Mouse (Mus musculus): Measurements from ENCODE around the gene Txnrd2.

The Txnrd2 gene

DNA sequence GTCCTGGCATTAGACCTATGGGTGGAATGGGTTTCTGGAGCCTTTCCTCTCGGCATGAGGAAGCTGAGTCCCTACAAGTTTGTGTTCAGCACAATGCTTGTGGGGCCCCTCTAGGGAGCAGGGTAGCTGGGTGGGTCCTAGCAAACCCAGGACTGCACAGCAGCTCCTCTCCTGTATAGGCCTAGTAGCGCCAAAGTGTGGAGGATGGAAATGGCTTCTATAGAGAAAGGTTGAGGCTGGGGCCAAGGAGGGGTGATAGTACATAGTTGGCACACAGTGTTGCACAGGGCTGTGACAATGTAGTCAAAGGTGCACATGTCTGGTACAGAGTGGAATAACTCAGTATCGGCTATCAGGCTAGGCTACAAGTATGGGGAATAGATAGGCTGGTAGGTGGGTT is 32.1 kb upstream of the Txnrd2 start:
- no peak for DNase-seq

DNA sequence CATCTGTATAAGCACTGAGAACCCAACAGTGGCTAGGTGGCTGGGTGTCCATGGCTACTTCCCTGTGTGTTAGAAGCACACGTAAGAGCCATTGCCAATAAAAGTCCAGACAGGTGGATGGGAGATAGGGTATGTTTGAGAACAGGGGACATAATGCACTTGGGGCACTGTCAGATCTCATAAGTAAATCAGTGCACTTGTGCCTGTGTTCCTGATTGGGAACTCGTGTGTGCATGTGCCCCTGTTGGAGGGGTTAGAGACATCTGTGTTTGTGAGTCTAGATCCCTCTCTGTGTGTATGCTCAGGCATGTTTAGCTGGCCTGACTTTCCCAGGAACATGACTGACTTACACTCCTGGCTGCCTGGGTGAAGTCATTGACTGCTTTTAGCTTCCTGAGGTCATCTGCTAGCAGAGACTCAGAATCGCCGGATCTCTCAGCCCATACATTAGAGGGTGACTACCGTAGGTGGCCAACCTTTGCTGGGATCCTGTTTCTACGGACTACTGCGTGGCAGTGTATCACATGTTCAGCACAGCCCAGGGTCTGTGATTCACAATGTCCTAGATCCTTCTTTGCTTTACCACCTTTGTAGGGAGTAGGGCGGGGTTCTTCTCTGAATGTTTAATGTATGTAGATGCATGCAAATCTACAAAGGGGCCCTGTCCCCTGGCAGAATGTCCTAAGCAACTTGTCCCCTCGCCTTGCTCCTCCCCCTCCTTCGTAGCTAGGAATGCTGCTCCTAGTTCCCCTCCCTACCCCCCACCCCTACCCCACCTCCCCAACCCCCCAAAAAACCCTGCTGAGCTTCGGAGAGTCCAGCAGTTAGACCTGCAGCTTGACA is 31.2 kb upstream of the Txnrd2 start:
- no peak for DNase-seq

DNA sequence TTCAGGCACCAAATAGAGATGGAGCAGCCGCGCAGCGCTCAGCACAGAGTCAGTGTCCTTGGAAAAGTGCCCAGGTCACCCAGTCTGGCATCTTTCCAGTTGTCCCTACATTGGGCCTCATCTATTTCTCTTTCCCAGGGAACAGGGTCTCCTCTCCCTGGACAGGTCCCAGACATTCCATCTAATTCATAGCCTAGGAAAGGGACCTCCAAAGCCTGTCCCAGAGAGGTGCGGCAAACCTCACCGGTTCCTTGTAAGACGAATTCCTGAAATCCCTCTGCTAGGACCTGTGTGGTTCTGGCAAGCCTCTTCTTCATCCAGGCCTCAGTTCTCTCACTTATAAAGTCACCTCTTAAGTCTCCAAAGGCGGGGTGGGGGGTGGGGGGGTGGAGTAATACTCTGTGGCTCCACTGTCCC is 30.6 kb upstream of the Txnrd2 start:
- peak; percentile 79 for DNase-seq

DNA sequence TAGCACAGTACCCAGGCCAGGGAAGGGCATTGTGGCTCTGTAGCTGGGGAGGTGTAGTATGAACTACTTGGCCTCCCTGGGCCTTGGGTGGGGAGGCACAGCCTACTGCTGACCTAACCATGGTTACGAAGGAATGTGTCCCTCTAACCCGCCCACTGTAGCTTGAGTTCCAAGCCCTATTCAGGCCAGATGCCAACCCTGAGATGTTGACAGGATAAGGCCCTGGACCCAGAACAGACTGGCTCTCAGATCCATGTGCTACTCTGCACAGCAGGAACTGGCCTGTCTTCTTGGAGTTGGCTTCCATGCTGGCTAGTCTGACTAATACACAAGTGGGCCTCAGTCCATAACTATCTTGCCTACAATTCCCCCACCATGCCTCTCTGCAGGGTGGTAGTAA is 30.0 kb upstream of the Txnrd2 start:
- DNase-seq, result peak; percentile 79

DNA sequence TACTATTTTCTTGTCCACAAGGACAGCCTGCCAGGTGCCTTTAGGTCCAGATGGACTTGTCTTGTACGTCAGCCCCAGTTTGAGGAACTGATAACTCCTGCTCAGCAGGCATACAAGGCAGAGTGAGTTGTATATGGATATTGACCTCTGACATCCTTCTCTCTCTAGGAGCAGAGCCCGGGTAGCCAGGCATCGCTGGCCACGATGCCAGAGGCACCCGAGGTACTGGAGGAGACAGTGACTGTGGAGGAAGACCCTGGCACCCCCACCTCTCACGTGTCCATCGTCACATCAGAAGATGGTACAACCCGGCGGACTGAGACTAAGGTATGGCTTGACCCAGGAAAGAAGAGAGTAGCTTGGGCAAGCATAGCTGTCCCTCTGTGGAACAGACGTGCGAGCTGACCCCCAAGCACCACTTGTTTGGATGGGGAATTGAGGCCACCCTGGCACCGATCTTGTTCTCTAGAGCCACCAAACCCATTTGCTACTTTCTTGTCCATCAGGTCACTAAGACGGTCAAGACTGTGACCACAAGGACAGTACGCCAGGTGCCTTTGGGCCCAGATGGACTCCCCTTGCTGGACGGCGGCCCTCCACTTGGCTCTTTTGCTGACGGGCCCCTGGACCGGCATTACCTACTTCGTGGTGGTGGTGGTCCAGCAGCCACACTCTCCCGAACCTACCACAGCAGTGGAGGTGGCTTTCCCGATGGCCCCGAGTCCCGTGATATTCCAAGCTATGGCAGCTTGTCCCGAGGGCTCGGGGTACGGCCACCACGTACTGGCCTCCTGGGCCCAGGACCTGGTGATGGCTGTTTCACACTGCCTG is 29.2 kb upstream of the Txnrd2 start:
- DNase-seq, result no peak

DNA sequence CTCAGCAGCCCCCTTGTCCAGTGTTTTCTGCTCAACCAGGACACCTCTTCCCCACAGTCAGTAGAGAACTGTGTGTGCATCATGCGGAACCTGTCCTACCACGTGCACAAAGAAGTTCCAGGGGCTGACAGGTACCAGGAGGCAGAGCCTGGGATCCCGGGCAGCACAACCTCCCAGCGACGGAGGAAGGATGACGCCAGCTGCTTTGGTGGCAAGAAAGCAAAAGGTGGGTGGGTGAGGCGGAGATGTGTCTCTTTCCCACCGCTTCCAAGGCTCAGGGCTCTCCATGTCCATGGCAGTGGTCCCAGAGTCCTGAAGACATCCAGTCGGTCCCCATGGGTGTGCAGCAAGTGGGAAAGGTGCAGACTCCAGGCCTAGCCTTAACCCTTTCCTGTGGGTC is 26.2 kb upstream of the Txnrd2 start:
- no peak for DNase-seq

DNA sequence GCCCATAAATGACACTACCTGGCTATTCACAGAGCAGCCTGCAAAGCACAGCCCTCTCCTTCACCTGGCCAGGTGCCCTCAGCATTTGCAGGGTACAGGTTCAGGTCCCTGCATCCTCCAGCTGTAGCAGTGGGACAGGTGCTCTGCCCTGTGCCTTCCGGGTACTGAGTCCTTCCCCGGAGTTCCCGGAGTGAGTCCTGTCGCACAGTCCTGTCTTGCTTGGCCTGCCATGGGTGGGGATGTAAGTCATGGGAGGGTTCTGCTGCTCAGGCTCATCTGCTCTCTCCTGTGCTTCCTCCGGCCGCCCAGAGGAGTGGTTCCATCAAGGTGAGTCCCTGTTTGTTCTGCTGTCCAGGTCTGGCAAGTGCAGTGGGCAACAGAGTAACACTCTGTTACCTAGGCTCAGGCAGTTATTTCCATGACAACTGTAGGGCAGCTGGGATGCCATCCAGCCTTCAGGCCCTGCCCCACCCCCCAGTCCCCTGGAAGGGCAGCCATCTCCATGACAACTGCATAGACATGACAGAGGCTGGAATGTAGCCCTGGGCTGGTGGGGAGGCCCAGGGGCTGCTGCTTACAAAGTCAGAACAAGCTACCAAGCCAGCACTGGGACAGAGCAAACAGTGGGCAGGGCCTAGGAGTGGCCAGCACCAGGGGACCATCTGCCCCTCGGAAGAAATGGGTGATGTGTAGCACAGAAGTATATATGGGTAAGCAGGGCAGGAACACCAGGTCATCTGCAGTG is 25.5 kb upstream of the Txnrd2 start:
- no peak for DNase-seq

DNA sequence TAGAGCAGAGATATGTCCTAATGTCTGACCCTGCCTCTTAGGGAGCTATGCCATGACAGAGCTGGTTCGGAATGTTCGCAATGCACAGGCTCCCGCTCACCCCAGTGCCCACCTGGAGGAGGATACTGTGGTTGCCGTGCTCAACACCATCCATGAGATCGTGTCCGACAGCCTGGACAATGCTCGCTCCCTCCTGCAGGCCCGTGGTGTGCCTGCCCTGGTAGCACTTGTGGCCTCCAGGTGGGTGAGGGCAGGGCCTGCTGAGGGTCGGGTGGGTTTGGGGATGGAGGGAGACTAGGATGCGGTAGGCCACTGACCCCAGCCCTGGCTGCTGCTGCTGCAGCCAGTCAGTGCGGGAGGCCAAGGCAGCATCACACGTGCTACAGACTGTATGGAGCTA is 22.9 kb upstream of the Txnrd2 start:
- DNase-seq, result no peak

DNA sequence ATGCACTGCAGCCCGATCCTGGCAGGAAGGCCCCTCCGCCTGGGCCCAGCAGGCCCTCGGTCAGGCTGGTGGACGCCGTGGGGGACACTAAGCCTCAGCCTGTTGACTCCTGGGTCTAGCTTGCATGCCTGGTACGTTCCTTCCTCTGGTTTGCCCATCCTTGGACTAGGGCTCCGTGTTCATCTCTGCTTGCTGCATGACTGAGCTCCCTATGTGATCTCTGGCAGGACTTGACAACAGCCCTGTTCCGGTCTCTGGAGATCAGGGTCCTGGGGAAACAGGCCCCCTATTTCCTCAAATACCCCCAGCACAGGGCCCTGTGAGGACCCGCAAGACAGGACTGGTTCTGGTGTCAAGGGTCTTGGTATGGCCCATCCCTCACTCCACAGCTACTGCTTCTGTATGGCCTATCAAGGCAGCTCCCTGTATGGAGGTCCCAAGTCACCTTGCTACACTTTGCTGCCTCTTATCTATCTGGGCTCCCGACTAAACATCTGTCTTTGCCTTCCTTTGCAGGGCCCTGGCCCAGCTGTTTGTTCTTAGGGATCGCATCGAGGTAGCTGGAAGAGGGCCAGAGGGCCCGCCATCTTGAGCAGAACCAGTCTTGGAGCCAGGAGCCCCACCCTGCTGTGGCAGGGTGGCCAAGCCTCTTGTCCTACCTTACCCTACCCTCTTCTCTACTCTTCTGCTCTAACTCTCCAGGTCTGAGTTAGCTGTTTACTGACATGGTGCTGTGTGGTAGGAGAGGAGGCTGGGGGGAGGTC is 20.9 kb upstream of the Txnrd2 start:
- no peak for DNase-seq

DNA sequence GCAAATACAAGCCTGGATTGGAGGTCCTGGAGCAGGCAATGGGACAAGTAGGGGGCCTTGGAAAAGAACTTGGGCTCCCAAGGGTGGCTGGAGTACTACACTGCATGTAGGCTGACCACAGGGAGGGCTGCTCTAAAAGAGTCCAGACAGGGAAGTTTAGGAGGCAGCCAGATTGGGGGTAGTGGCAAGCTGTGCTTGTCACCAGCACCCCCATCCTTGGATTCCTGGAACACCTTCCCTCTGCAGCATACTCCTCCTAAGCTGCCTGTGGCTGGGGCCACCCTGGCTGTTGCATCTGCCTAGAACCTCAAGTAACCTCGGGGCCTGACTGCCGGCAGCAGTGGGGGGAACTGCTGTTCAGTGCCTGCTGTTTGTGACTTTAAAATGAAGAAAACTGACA is 20.3 kb upstream of the Txnrd2 start:
- no peak for DNase-seq

DNA sequence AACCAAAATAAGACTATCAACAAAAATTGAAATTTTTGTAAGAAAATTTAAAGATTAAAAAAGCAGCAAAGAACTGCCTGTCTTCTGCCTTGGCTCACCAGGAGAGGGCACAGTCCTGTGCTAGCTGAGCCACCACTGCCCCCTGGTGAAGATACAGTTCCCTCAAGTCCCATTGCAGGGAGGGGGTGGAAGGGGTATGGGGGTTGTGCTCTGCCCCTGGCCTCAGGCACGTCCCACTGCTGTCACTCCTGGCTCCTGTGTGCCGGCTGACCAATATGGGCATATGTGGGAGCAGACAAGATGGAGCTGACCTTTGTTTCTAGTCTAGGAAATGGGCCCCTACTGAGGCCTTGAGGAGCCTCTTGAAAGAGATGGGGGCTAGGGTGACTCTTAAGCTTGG is 19.9 kb upstream of the Txnrd2 start:
- peak; percentile 77 for DNase-seq

DNA sequence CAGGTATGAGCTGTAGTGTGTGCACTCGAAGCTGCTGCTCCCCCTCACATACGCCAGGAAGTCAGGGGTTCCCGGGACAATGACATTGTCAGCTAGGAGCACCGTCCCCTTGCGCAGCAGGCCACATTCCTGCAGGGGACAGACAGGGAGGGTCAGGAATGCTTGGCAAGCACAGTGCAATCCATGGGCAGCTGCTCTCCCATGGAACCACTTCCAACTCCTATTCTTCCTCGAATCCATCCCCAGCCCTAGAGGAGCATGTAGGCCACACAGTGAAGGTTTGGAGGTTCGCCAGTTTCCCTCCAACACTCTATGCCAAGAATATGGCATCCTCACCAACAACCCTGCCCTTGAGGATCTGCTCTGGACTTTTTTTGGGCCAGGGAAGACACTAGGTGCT is 18.3 kb upstream of the Txnrd2 start:
- DNase-seq, result no peak

DNA sequence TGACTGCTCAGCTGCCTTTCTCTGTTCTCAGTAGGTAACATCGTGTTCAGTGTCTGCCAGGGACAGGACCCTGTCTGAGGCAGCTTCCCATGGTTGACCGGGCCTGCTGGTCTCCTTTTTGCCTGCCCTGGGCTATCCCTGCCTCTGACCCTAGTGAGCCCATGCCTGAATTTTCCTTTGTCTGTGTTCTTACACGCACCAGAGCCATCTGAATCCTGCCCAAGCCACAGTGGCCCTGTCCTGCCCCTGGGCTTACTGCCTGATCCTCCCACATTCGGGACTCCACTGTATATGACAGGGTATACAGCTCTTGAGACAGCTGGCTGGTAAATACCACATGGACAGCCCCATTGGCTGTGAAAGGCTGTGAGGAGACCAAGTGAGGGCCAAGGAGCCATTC is 16.4 kb upstream of the Txnrd2 start:
- DNase-seq, result no peak

DNA sequence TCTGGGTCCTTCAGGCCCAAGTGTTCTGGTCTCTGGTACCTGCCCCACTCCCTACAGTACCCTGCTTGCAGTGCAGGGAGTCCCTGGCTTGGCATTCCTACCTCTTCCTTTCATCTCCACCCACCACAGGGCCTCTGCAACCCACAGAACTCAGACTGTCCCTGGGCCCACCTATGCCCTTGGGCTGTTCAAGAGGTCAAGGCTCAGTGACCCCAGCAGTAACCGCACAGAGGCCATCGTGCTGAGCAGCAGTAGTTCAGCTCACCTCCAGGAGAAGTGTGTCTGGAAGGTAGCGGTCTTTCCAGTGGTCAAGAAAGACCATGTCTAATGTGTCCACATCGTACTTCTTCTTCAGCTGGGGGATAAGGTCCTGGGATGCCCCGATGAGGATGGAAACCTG is 15.8 kb upstream of the Txnrd2 start:
- DNase-seq, result no peak

DNA sequence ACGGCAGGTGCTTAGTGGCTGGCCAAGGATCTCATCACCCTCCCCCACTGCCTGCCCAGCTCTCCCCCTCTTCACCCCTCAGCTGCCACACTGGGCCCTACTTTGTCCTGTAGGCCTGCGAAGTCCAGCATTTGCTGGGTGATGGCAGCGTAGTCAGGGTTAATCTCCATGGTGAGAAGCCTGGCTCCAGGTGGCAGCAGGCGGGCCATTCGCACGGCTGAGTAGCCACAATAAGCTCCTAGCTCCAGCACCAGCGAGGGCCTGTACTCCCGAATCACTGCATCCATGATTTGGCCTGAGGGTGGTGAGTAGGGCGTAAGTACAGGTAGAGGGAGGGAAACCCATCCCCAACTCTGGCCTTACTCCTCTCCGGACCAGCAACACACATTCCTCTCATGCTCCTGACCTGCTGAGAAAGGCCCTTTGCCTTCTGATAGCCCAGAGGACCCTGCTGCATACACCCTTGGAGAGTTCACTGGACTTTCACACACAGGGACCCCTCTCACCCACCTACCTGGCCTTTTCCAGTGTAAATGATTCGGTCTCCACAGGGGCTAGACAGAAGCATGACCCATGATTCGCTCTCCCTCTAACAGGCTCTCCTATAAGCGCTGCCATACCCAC is 15.0 kb upstream of the Txnrd2 start:
- DNase-seq, result peak; percentile 80

DNA sequence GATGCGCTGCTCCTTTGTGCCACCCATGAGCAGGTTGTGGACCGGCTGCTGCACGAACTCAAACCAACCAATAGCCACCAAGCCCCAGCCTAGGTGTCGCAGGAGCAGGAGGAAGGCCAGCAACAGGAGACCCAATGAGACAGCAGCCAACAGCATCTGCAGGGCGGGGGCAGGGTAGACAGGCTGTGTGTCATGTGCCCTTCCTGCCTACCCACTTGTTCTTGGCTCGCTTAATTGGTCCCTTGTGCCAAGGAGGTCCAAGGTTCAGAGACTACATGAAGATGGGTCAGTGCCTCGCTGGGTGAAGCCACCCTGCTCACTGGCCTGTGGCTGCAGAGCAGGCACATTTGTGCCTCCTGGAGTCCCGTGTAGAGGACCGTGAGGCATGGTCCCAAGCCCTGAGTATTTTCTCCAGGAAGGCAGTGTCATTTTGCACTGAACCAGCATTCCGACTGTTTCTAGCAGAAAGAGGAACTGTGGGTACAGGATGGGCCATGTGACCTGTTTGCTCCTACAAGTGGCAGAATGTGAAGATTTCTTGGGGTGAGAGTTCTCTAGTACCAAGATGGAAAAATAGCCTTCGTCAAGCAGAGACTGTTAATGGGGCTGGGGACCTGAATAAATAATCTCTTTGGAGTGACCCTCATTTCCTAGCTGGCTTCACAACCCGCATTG is 14.2 kb upstream of the Txnrd2 start:
- peak; percentile 89 for DNase-seq

DNA sequence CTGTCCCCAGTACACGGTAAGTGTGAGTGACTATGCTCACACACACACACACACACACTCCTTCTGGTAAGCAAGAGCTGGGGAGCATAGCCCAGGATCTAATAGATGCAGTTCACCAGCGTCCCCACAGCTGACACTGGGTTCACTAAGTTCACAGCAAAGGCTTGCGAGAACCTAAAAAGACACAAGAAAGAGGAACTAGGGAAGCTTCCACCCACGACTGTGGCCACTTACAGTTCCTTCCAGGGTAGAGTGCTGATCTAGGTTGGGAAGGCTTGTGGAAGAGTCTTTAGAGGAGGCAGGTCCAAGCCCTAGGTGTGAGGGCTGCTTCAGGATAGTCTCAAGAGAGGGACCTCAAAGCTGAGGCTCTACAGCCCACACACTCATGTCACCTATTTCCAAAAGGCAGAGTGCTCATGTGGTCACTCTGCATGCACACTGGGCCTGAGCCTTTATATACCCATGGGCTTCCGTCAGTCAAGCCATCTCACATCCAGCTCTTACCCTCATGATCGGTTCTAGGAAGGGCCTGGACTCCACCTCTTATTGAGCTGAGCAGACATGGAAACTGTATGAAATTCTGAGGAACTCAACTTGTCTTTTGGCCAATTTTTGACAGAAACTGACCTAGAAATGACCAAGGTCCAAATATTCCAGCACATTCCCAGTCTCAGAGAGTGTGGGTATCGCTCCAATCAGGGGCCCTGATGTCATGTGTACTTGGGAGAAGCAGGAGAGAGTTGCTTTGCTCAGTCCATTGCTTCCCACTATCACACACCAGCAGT is 13.0 kb upstream of the Txnrd2 start:
- no peak for DNase-seq

DNA sequence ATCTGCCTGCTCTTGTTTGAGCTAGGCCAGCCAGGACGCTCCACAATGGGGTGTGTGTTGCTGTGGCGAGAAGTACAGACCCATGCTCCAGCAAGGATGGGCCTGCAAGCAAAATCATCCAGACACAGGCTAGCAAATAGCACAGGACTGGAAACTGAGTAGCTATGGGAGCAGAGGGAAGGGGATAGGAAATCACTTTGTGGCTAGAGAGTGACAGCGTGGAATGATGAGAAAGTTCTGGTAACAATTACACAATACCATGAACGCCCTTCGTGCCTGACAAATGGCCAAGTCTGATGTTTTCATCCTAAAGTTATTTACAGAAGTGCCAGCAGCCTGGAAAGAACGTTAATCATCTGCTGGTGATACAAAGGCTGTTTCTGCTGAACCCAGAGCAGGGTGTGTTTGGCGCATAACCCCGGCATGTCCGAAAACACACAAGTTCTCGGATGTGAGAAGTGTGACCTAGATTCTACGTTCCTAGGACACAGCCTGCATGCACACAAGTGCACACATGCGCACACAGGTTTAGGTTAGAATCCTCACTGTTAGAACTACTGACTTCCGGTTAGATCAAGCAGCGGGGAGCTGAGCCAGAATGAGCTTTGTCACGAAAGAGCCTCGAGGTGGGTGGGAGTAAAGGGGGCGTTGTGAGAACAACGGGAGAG is 10.0 kb upstream of the Txnrd2 start:
- DNase-seq, result peak; percentile 75

DNA sequence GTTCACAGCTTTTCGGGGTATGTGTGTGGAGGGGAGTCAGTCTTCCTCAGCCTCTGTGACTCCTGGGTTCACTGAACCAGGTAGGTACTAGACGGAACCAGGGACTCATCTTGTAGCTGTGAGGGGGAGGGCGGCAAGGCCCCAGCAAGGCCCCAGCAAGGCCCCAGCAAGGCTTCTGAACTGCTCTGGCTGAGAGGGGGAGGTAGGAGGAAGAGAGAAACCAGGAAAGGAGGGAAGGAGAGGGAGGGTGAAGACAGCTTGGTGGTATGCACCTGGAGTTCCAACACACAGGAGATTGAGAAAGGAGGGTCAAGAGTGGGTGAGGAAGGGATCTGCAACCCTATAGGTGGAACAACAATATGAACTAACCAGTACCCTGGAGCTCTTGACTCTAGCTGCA is 9.3 kb upstream of the Txnrd2 start:
- DNase-seq, result no peak

DNA sequence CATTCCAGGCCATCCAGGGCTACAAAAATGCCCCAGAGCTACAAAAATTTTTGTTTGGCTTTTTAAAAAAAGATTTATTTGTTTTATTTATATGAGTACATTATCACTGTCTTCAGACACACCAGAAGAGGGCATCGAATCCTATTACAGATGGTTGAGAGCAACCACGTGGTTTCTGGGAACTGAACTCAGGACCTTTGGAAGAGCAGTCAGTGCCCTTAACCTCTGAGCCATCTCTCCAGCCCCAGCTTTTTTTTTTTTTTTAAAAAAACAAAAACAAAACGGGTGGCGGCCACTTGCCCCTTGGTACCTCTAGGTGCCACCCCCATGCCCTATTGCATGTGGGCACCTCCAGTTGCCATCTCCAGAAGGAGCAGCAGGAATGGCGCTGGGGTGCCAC is 8.7 kb upstream of the Txnrd2 start:
- DNase-seq, result no peak
